Mouse (Mus musculus) embryonic facial prominence, embryonic 12.5 days (tissue): Measurements from ENCODE around the gene Lbh. TPM values are rescaled to one million over a fixed set of nuclear protein-coding genes. Genes with fewer than 3 reads are reported as not detected.

Experiments
- ATAC-seq: fragments of 200-750 bp; cut with Nextera tagmentation; 2 replicates; pipeline ENCODE4 v1.8.0; 2017; ENCODE audit not compliant: insufficient number of reproducible peaks, insufficient read depth, low FRiP score, low TSS enrichment
- H3K27ac ChIP-seq: fragments of 300-500 bp; sonication (generic); 2 replicates; pipeline ENCODE4 v1.5.1; 2016; ENCODE audit warnings: mild to moderate bottlenecking
- H3K27me3 ChIP-seq: fragments of 300-500 bp; sonication (generic); 2 replicates; pipeline ENCODE4 v1.6.1; 2016; ENCODE audit warnings: mild to moderate bottlenecking, moderate library complexity
- H3K36me3 ChIP-seq: fragments of 300-500 bp; sonication (generic); 2 replicates; pipeline ENCODE4 v1.6.1; 2016; ENCODE audit warnings: mild to moderate bottlenecking
- H3K4me1 ChIP-seq: fragments of 300-500 bp; sonication (generic); 2 replicates; pipeline ENCODE4 v1.6.1; 2016
- H3K4me2 ChIP-seq: fragments of 300-500 bp; sonication (generic); replicated peaks from 2 replicates; pipeline ENCODE4 v1.6.1; 2016; ENCODE audit warnings: mild to moderate bottlenecking, moderate library complexity
- H3K4me3 ChIP-seq: fragments of 300-500 bp; sonication (generic); 2 replicates; pipeline ENCODE4 v1.5.1; 2016; ENCODE audit warnings: mild to moderate bottlenecking
- H3K9ac ChIP-seq: fragments of 300-500 bp; sonication (generic); 2 replicates; pipeline ENCODE4 v1.6.1; 2016; ENCODE audit warnings: mild to moderate bottlenecking, moderate library complexity
- H3K9me3 ChIP-seq: fragments of 300-500 bp; sonication (generic); 2 replicates; pipeline ENCODE4 v1.6.1; 2016; ENCODE audit warnings: mild to moderate bottlenecking, moderate library complexity
- WGBS: fragments of 180-500 bp; shearing (Covaris S2); methylation state at CpG from one replicate; pipeline ENCODE4 v1.1.7; 2016; 5-methylcytosine and 5-hydroxymethylcytosine counted together
- polyA plus RNA-seq: library from polyadenylated mRNA; unstranded; fragments of >200 nt; fragmentation: Nextera tagmentation; extraction: Ambion mirVana; gene quantifications from 2 replicates; pipeline ENCODE4 v1.2.1, GENCODE M21; 2016

The Lbh gene
- polyA plus RNA-seq, 1 experiment from 2014 or later = 2.1 TPM

DNA sequence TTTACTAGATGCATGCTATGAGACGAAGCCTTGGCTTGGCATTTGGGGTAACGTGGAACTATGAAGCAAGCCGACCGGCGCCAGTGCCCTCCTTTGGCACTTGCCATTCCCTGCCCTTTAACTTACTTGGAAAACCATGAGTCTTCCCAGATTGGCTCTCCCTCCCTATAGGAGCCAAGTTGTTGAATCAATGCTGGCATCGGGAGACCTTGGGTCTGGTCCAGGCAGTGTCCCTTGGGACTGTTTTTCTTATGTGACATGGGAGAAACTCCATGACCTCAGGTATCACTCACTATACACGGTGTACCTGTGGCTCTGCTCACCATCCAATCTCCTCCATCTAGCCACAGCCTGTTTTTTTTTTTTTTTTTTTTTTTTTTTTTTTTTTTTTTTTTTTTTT is 65.4 kb downstream of the Lbh start:
- no peak for ATAC-seq
- Histone ChIP-seq H3K4me2 (no peak overlapping the region), H3K9ac (no peak overlapping the region), H3K9me3 (no peaks in the 10 kb centered on the region), H3K4me1 (no peaks in the 10 kb centered on the region), H3K27ac (no peak overlapping the region), H3K27me3 (no peaks in the 10 kb centered on the region), H3K36me3 (no peaks in the 10 kb centered on the region), H3K4me3 (no peak overlapping the region)
- WGBS = 91% methylated on average over 7 of the region's 7 CpGs

DNA sequence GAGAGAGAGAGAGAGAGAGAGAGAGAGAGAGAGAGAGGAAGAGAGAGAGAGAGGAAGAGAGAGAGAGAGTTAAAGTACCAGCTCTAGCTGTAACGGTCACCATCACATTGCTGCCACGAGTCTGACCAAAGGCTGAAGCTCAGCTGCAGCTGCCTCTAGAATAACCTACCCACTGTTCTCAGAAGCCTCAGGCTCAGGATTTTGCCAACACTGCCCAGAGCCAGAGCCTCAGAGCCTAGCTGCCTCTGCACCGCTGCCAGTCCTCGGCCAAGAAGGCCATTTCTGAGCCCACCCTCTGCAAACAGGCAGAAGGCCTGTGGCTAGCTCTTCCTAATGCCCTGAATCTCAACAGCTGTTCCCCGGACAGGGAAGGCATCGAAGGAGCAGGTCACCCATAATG is 70.9 kb downstream of the Lbh start:
- Histone ChIP-seq H3K27ac (no peak overlapping the region), H3K27me3 (no peaks in the 10 kb centered on the region), H3K36me3 (no peaks in the 10 kb centered on the region), H3K9me3 (no peaks in the 10 kb centered on the region), H3K9ac (no peak overlapping the region), H3K4me3 (no peak overlapping the region), H3K4me1 (no peaks in the 10 kb centered on the region), H3K4me2 (no peak overlapping the region)
- no peak for ATAC-seq
- WGBS = 72% methylated on average over 6 of the region's 6 CpGs

Other genes with a start within 250 kb of the Lbh start
- gene Ypel5, start 81.9 kb upstream of the Lbh start, polyA plus RNA-seq = 47.9 and 49.4 TPM in 2 replicates
- gene Lclat1, start 189.7 kb downstream of the Lbh start, polyA plus RNA-seq = 8.1 and 10.8 TPM in 2 replicates